Mouse (Mus musculus): ENCODE data around the gene Cacna1e.

Cacna1e gene

GRCm38 (mm10) chr1:154884275-154885206 lies at the start of gene Cacna1e:
TSS of gene Cacna1e (minus strand) at chr1:154884501.
- DNase-seq (ENCODE audit: low spot score in 2 of 2) = no peak

GRCm38 (mm10) chr1:154918406-154918805 lies 34.1 kb upstream of the Cacna1e start:
- peak; percentile 56 to 60 for DNase-seq (ENCODE audit: low spot score in 2 of 2)

- DNase-seq (ENCODE audit: low spot score in 2 of 2) = peak; percentile 26 to 42
Measured at GRCm38 (mm10) chr1:154917438-154917837, 33.1 kb upstream of the Cacna1e start.

- no peak for DNase-seq (ENCODE audit: low spot score in 2 of 2)
Measured at GRCm38 (mm10) chr1:154909554-154909953, 25.3 kb upstream of the Cacna1e start.

GRCm38 (mm10) chr1:154897390-154897789 lies 13.1 kb upstream of the Cacna1e start:
- DNase-seq (ENCODE audit: low spot score in 2 of 2) = no peak

- no peak for DNase-seq (ENCODE audit: low spot score in 2 of 2)
Measured at GRCm38 (mm10) chr1:154890244-154890643, 5.9 kb upstream of the Cacna1e start.

- no peak for DNase-seq (ENCODE audit: low spot score in 2 of 2)
Measured at GRCm38 (mm10) chr1:154888495-154888894, 4.2 kb upstream of the Cacna1e start.

GRCm38 (mm10) chr1:154888018-154888417 lies 3.7 kb upstream of the Cacna1e start:
- DNase-seq (ENCODE audit: low spot score in 2 of 2) = no peak

GRCm38 (mm10) chr1:154887546-154887945 lies 3.2 kb upstream of the Cacna1e start:
- DNase-seq (ENCODE audit: low spot score in 2 of 2) = no peak

- DNase-seq (ENCODE audit: low spot score in 2 of 2) = no peak
Measured at GRCm38 (mm10) chr1:154886611-154887010, 2.3 kb upstream of the Cacna1e start.

GRCm38 (mm10) chr1:154885207-154885548 lies 877 bp upstream of the Cacna1e start:
- DNase-seq (ENCODE audit: low spot score in 2 of 2) = no peak

- DNase-seq (ENCODE audit: low spot score in 2 of 2) = no peak
Measured at GRCm38 (mm10) chr1:154883596-154884191, 607 bp downstream of the Cacna1e start.

- no peak for DNase-seq (ENCODE audit: low spot score in 2 of 2)
Measured at GRCm38 (mm10) chr1:154865981-154866380, 18.3 kb downstream of the Cacna1e start.

- no peak for DNase-seq (ENCODE audit: low spot score in 2 of 2)
Measured at GRCm38 (mm10) chr1:154861416-154861815, 22.9 kb downstream of the Cacna1e start.

GRCm38 (mm10) chr1:154854564-154854963 lies 29.7 kb downstream of the Cacna1e start:
- no peak for DNase-seq (ENCODE audit: low spot score in 2 of 2)

GRCm38 (mm10) chr1:154850515-154851287 lies 33.6 kb downstream of the Cacna1e start:
- DNase-seq (ENCODE audit: low spot score in 2 of 2) = no peak

- no peak for DNase-seq (ENCODE audit: low spot score in 2 of 2)
Measured at GRCm38 (mm10) chr1:154848683-154849579, 35.4 kb downstream of the Cacna1e start.

- no peak for DNase-seq (ENCODE audit: low spot score in 2 of 2)
Measured at GRCm38 (mm10) chr1:154846900-154847299, 37.4 kb downstream of the Cacna1e start.

- DNase-seq (ENCODE audit: low spot score in 2 of 2) = no peak
Measured at GRCm38 (mm10) chr1:154843427-154843826, 40.9 kb downstream of the Cacna1e start.

GRCm38 (mm10) chr1:154842336-154842735 lies 42.0 kb downstream of the Cacna1e start:
- DNase-seq (ENCODE audit: low spot score in 2 of 2) = no peak

- DNase-seq (ENCODE audit: low spot score in 2 of 2) = no peak
Measured at GRCm38 (mm10) chr1:154841057-154841630, 43.2 kb downstream of the Cacna1e start.
